Mouse (Mus musculus) lung, adult 2 months (tissue): ENCODE measurements at regions not wholly inside any gene's neighbourhood (a gene's known extent, or its start where the extent isn't known, plus 50 kb on each side); places are given as distances from the start of the nearest gene placed in this dataset.

ENCODE experiments used
- DNase-seq: peaks from one replicate; pipeline ENCODE4 v3.0.0; 2022
- H3K4me1 ChIP-seq: fragments of 200-500 bp; 2 replicates; pipeline ENCODE4 v1.6.1; 2011; ENCODE audit warnings: low read length; ENCODE audit not compliant: control insufficient read depth, insufficient read depth
- H3K4me3 ChIP-seq: fragments of 200-500 bp; replicated peaks from 2 replicates; pipeline ENCODE3; 2011; ENCODE audit warnings: low read depth, mild to moderate bottlenecking, control low read depth, low read length; ENCODE audit errors: extremely low read depth
- CTCF ChIP-seq: fragments of 200-500 bp; IDR thresholded peaks from 2 replicates; pipeline ENCODE4 v1.5.1; 2011; ENCODE audit warnings: mild to moderate bottlenecking, low read length, control low read depth; ENCODE audit not compliant: insufficient read depth
- POLR2A ChIP-seq: fragments of 200-500 bp; IDR thresholded peaks from 2 replicates; pipeline ENCODE4 v1.6.1; 2011; ENCODE audit warnings: low read depth, mild to moderate bottlenecking, control low read depth, low read length, borderline replicate concordance; ENCODE audit errors: extremely low read depth
- WGBS: fragments of 180-500 bp; shearing (Covaris S2); methylation state at CpG from one replicate; pipeline ENCODE4 v1.1.7; 2018; 5-methylcytosine and 5-hydroxymethylcytosine counted together

- DNase-seq = no peak
- TF ChIP-seq POLR2A (no peak), CTCF (no peak)
- no peaks in the 10 kb centered on the region for H3K4me1 ChIP-seq
- WGBS = 86% methylated on average over 5 of the region's 5 CpGs
- no peak overlapping the region for H3K4me3 ChIP-seq
Observed at GRCm38 (mm10) chr15:63724543-63725186, 120.3 kb downstream of the Gsdmc2 start.

- no peak for DNase-seq
- Histone ChIP-seq H3K4me3 (no peak overlapping the region), H3K4me1 (no peaks in the 10 kb centered on the region)
- 47% methylated on average over 9 of the region's 9 CpGs for WGBS
- TF ChIP-seq POLR2A = no peak
- no peak for TF ChIP-seq CTCF
Observed at GRCm38 (mm10) chr15:63722991-63723390, 122.0 kb downstream of the Gsdmc2 start.

- no peaks in the 10 kb centered on the region for H3K4me1 ChIP-seq
- WGBS = 74% methylated on average over 3 of the region's 3 CpGs
- peak; percentile 35 for DNase-seq
- no peak overlapping the region for H3K4me3 ChIP-seq
- TF ChIP-seq CTCF = peak; percentile 60
- no peak for TF ChIP-seq POLR2A
Observed at GRCm38 (mm10) chr15:63721669-63722357, 123.2 kb downstream of the Gsdmc2 start.

- no peak overlapping the region for H3K4me3 ChIP-seq
- no peaks in the 10 kb centered on the region for H3K4me1 ChIP-seq
- TF ChIP-seq POLR2A (no peak), CTCF (no peak)
- DNase-seq = no peak
- 93% methylated on average over 8 of the region's 8 CpGs for WGBS
Observed at GRCm38 (mm10) chr15:63717812-63718211, 127.2 kb downstream of the Gsdmc2 start.

GRCm38 (mm10) chr15:63713697-63714096 lies 131.3 kb downstream of the Gsdmc2 start:
- no peak for DNase-seq

GRCm38 (mm10) chr15:63710381-63710780 lies 134.6 kb downstream of the Gsdmc2 start:
- H3K4me1 ChIP-seq = no peaks in the 10 kb centered on the region

More at GRCm38 (mm10) chr15:63713697-63714096, 131.3 kb downstream of the Gsdmc2 start:
- Histone ChIP-seq H3K4me1 (no peaks in the 10 kb centered on the region), H3K4me3 (no peak overlapping the region)
- WGBS = 81% methylated on average over 3 of the region's 3 CpGs
- TF ChIP-seq CTCF (no peak), POLR2A (no peak)

GRCm38 (mm10) chr15:63709270-63709933 lies 135.6 kb downstream of the Gsdmc2 start:
- WGBS = 94% methylated on average over 4 of the region's 4 CpGs
- TF ChIP-seq CTCF = no peak
- no peak for DNase-seq
- Histone ChIP-seq H3K4me3 (no peak overlapping the region), H3K4me1 (no peaks in the 10 kb centered on the region)

More at GRCm38 (mm10) chr15:63710381-63710780, 134.6 kb downstream of the Gsdmc2 start:
- H3K4me3 ChIP-seq = no peak overlapping the region
- DNase-seq = no peak
- no peak for TF ChIP-seq POLR2A
- WGBS = 24% methylated on average over 5 of the region's 5 CpGs

GRCm38 (mm10) chr15:63704636-63705035 lies 140.3 kb downstream of the Gsdmc2 start:
- no peak overlapping the region for H3K4me3 ChIP-seq
- no peak for DNase-seq
- H3K4me1 ChIP-seq = no peaks in the 10 kb centered on the region
- TF ChIP-seq POLR2A (no peak), CTCF (no peak)
- 59% methylated on average over 8 of the region's 8 CpGs for WGBS

- no peaks in the 10 kb centered on the region for H3K4me1 ChIP-seq
- WGBS = 98% methylated on average over 10 of the region's 10 CpGs
- TF ChIP-seq POLR2A (no peak), CTCF (no peak)
- DNase-seq = no peak
- H3K4me3 ChIP-seq = no peak overlapping the region
Observed at GRCm38 (mm10) chr15:63697831-63698230, 147.1 kb downstream of the Gsdmc2 start.
